Mouse (Mus musculus) layer of hippocampus, adult 2 months (tissue): Measurements from ENCODE around the gene Endog. TPM values are rescaled to one million over a fixed set of nuclear protein-coding genes. Genes with fewer than 3 reads are reported as not detected.
"Not testable (repeated sequence)": the region's sequence is repeated elsewhere in the genome, so short reads cannot be mapped to it uniquely, and the experiment has no call there.

Experiments
- DNase-seq, 2 experiments: peaks; one replicate each; pipeline ENCODE4 v3.0.0; 2022; ENCODE audit warnings: low spot score in 2 of 2
- H3K27ac ChIP-seq: fragments of 200-600 bp; 2 replicates; pipeline ENCODE4 v1.8.1; 2022
- H3K4me3 ChIP-seq: fragments of 200-600 bp; 2 replicates; pipeline ENCODE4 v1.8.1; 2022; ENCODE audit warnings: mild to moderate bottlenecking
- CTCF ChIP-seq: fragments of 200-600 bp; conservative IDR thresholded peaks from 2 replicates; pipeline ENCODE4 v1.8.1; 2022; ENCODE audit warnings: antibody characterized with exemption, mild to moderate bottlenecking, moderate library complexity
- long read RNA-seq, 2 experiments: library from polyadenylated mRNA; stranded (forward); transcript quantifications; one replicate each; pipeline ENCODE4 v2.0.0; 2021; ENCODE audit warnings: borderline mapping rate in 2 of 2
- total RNA-seq, 2 experiments: library from RNA; stranded (reverse); gene quantifications; 2 replicates each; pipeline ENCODE4 v1.2.3; 2021

The Endog gene
- total RNA-seq, result 10 to 100 TPM; 17.6 to 24.1 TPM
- long read RNA-seq, experiment 1, transcript Endog-201 (3 exons, 1,063 nt), result major isoform, 26 of 30 reads
- long read RNA-seq, experiment 1, partial matches to known transcripts, result 0 of 30 reads
- long read RNA-seq, experiment 1, other reads (novel, unspliced or antisense), result 4 of 30 reads
- long read RNA-seq, experiment 2, transcript Endog-201 (3 exons, 1,063 nt), result major isoform, 38 of 46 reads
- long read RNA-seq, experiment 2, partial matches to known transcripts, result 5 of 46 reads
- long read RNA-seq, experiment 2, other reads (novel, unspliced or antisense), result 3 of 46 reads

- peak within 1 kb of the TSS; percentile 74 for H3K4me3 ChIP-seq
- H3K27ac ChIP-seq, result peak within 1 kb of the TSS; percentile 100
- peak; percentile 84 to 89 for DNase-seq
- TF ChIP-seq CTCF, result no peak
Measured at GRCm38 (mm10) chr2:30171371-30171996, at the start of gene Endog. Endog (plus strand) TSS chr2:30171493.

GRCm38 (mm10) chr2:30122766-30123165 is 48.5 kb upstream of the Endog start:
- H3K27ac ChIP-seq, result peak overlapping the region; percentile 97
- DNase-seq, result peak; percentile 46 to 64
- peak overlapping the region; percentile 88 for H3K4me3 ChIP-seq
- TF ChIP-seq CTCF, result no peak

- peak in 1 of 2 experiments; percentile 26 for DNase-seq
- peak overlapping the region; percentile 88 for H3K4me3 ChIP-seq
- TF ChIP-seq CTCF, result no peak
- H3K27ac ChIP-seq, result peak overlapping the region; percentile 97
Measured at GRCm38 (mm10) chr2:30123729-30124471, 47.4 kb upstream of the Endog start.

- Histone ChIP-seq H3K4me3 (peak within 1 kb of the TSS; percentile 88), H3K27ac (peak within 1 kb of the TSS; percentile 97)
- TF ChIP-seq CTCF, result no peak
- peak; percentile 93 to 96 for DNase-seq
Measured at GRCm38 (mm10) chr2:30124472-30125274, 46.6 kb upstream of the Endog start, which contains the start of gene Zer1. Zer1 (minus strand) TSS chr2:30124585.

- Histone ChIP-seq H3K4me3 (no peak overlapping the region), H3K27ac (no peak overlapping the region)
- TF ChIP-seq CTCF, result peak; percentile 87
- DNase-seq, result peak; percentile 31 to 55
Measured at GRCm38 (mm10) chr2:30128789-30129188, 42.5 kb upstream of the Endog start.

GRCm38 (mm10) chr2:30130156-30130555 is 41.1 kb upstream of the Endog start:
- H3K4me3 ChIP-seq, result no peak overlapping the region
- TF ChIP-seq CTCF, result no peak
- DNase-seq, result no peak
- H3K27ac ChIP-seq, result no peak overlapping the region

GRCm38 (mm10) chr2:30131240-30131639 is 40.1 kb upstream of the Endog start:
- not testable (repeated sequence) for H3K4me3 ChIP-seq, DNase-seq, H3K27ac ChIP-seq
- TF ChIP-seq CTCF, result peak; percentile 57

GRCm38 (mm10) chr2:30132801-30133612 is 38.3 kb upstream of the Endog start:
- peak overlapping the region; percentile 89 for H3K4me3 ChIP-seq
- no peak for DNase-seq
- peak overlapping the region; percentile 92 for H3K27ac ChIP-seq
- TF ChIP-seq CTCF, result no peak

- peak within 1 kb of the TSS; percentile 89 for H3K4me3 ChIP-seq
- DNase-seq, result peak; percentile 97
- peak within 1 kb of the TSS; percentile 92 for H3K27ac ChIP-seq
- no peak for TF ChIP-seq CTCF
Measured at GRCm38 (mm10) chr2:30133613-30134377, 37.5 kb upstream of the Endog start, which contains the start of gene Tbc1d13. Tbc1d13 (plus strand) TSS chr2:30133746.

GRCm38 (mm10) chr2:30134378-30134711 is 36.9 kb upstream of the Endog start:
- TF ChIP-seq CTCF, result no peak
- H3K27ac ChIP-seq, result peak overlapping the region; percentile 92
- peak overlapping the region; percentile 89 for H3K4me3 ChIP-seq
- DNase-seq, result no peak
